Mouse (Mus musculus): ENCODE results near the gene Ppp2r5a.

DNA sequence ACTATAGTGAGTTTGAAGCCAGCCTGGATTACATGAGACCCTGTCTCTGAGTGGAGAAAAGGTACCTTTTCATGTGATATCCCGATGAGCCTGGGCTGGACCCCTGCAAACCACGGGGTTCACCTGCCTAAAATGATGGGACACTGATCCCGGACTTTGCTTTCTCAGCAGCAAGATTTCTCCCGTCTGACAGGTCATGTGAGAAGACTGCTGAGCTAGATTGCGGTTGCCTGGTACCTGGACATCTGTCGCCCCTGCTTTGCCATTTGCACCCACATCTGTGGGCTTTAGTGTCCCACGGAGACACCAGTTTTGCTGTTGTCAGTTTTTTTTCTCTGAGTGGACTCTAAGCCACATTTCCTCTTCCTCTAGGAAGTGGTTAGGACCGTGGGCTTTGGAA is 75.8 kb downstream of the Ppp2r5a start:
- TF ChIP-seq TCF12 (IDR thresholded peaks at IDR 0.05; ENCODE audit: insufficient read depth, poor library complexity, severe bottlenecking) = no peak
- no peak for TF ChIP-seq POLR2A (IDR thresholded peaks at IDR 0.05; ENCODE audit: insufficient read length, low read depth)
- no peak for TF ChIP-seq USF1 (IDR thresholded peaks at IDR 0.05; ENCODE audit: low read depth)
- no peak for TF ChIP-seq MAX (IDR thresholded peaks at IDR 0.05; ENCODE audit: low read depth)
- TF ChIP-seq SRF (IDR thresholded peaks at IDR 0.05; ENCODE audit: control insufficient read depth, insufficient read length, low read depth) = no peak
- no peak for TF ChIP-seq POLR2AphosphoS2 (IDR thresholded peaks at IDR 0.05; ENCODE audit: insufficient read length, low read depth)

All from myocyte (in vitro differentiated cells).